Mouse (Mus musculus) spleen, adult 2 months (tissue): ENCODE data around the gene Psd.

ENCODE experiments used
- CTCF ChIP-seq: fragments of 200-500 bp; IDR thresholded peaks from 2 replicates; pipeline ENCODE4 v1.5.1; 2011; ENCODE audit warnings: mild to moderate bottlenecking, inconsistent platforms; ENCODE audit not compliant: insufficient read depth, insufficient read length, insufficient replicate concordance; ENCODE audit errors: extremely low read depth
- POLR2A ChIP-seq: fragments of 200-500 bp; IDR thresholded peaks from 2 replicates; pipeline ENCODE4 v1.6.1; 2011; ENCODE audit warnings: low read depth, low read length, inconsistent platforms

GRCm38 (mm10) chr19:46315752-46316610 lies 11.0 kb downstream of the Psd start:
- TF ChIP-seq CTCF (no peak), POLR2A (no peak)
